Mouse (Mus musculus): Measurements from ENCODE around the gene Smok3b. TPM values are rescaled to one million over a fixed set of nuclear protein-coding genes. Genes with fewer than 3 reads are reported as not detected.

Gene Smok3b
- not detected for total RNA-seq (2023)

DNA sequence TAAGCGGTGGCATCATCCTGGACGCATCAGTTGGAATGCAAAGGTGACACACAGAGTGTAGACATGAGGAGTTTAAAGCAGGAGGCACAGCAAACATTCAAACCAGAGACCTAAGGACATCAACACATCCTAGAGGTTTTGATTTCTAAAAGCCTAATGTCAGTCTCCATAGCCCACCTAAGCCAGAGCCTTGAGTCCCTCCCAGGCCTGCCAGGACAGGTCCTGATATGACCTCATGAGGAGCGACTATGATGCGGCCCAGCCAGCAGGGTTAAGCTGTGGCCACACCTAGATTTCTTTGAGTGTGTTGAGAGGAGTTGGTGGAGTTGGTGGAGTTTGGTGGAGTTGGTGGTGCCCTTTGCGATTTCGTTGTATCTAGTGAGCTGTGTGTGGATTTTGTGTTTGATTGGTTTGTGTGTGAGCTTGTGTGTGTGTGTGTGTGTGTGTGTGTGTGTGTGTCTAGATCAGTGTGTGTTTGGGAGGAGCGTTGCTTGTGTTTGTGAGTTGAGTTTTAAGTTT lies at the start of gene Smok3b, which contains the start of gene Smok3a:
Smok3b (plus strand) TSS at position 469 of the 519 bp plus-strand sequence.
Smok3a (plus strand) TSS at position 301 of the 519 bp plus-strand sequence.

DNA sequence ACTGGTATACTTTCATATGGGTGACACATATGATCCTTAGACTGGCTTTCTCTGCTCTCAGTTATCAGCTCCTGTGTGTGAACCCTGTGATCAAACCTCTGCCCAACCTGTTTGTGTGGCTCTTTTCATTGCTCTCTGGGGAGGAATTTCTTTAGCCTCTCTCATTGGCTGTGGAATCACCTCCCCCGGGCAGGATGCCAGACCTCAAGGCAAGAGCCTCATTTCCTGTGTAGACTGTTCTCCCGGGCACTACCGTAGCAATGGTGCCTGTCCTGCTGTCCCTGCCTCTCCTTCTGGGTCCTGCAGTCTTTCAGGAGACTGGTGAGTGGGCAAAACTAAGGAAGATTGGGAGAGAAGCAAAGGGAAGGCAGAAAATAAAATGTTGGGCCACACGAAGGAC lies 39.9 kb upstream of the Smok3b start, which contains the start of gene Azgp1:
Azgp1 (plus strand) TSS at position 221 of the 400 bp plus-strand sequence.

DNA sequence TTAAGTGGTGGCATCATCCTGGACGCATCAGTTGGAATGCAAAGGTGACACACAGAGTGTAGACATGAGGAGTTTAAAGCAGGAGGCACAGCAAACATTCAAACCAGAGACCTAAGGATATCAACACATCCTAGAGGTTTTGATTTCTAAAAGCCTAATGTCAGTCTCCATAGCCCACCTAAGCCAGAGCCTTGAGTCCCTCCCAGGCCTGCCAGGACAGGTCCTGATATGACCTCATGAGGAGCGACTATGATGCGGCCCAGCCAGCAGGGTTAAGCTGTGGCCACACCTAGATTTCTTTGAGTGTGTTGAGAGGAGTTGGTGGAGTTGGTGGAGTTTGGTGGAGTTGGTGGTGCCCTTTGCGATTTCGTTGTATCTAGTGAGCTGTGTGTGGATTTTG lies 31.7 kb downstream of the Smok3b start, which contains the start of gene Smok3c:
Smok3c (plus strand) TSS at position 301 of the 400 bp plus-strand sequence.

DNA sequence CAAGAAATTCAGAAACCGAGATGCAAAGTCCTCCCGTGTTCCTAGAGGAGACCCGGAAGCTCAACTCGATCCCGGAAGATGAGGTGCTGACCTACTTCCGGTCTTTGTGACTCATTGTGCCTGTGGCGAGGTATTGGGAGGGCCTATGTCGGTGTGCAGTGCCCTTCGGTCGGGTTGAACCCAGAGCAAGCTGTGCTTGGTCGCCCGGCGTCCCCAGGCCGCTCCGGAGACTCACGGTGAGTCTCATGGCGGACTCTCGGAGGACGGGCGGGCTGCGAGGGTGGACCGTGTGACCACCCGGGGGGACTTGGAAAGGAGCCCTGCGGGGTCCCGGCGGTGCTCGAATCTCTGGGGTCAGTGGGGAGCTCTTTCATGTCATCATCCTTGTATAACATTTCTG lies 63.8 kb downstream of the Smok3b start, which contains the start of gene Zkscan1:
Zkscan1 (plus strand) TSS at position 89 of the 400 bp plus-strand sequence.

Other genes with a start within 250 kb of the Smok3b start
- gene Ppp1r35, start 242.6 kb upstream of the Smok3b start, total RNA-seq (2023) = 10 to 100 TPM; 19.3 to 22.4 TPM
- gene Mepce, start 233.8 kb upstream of the Smok3b start, total RNA-seq (2023) = 10 to 100 TPM; 45.3 to 50.6 TPM
- gene Zcwpw1, start 233.6 kb upstream of the Smok3b start, total RNA-seq (2023) = 1 to 10 TPM; 3.7 to 5.0 TPM
- 100 to 1,000 TPM; 435 to 464 TPM for gene Pilra, start 185.1 kb upstream of the Smok3b start, total RNA-seq (2023)
- 100 to 1,000 TPM; 320 to 398 TPM for gene Pilrb1, start 163.3 kb upstream of the Smok3b start, total RNA-seq (2023)
- 100 to 1,000 TPM; 304 to 357 TPM for gene Pilrb2, start 149.6 kb upstream of the Smok3b start, total RNA-seq (2023)
- gene Cyp3a13, start 99.8 kb upstream of the Smok3b start, total RNA-seq (2023) = not detected
- gene Gjc3, start 58.3 kb upstream of the Smok3b start, total RNA-seq (2023) = not detected
- gene Azgp1, start 39.9 kb upstream of the Smok3b start, total RNA-seq (2023) = not detected
- not detected for gene Smok3a, start 168 bp upstream of the Smok3b start, total RNA-seq (2023)
- gene Smok3c, start 31.8 kb downstream of the Smok3b start, total RNA-seq (2023) = not detected
- 10 to 100 TPM; 11.2 to 12.3 TPM for gene Zkscan1, start 63.7 kb downstream of the Smok3b start, total RNA-seq (2023)
- 1 to 10 TPM; 7.0 to 7.9 TPM for gene Zscan21, start 95.5 kb downstream of the Smok3b start, total RNA-seq (2023)
- gene Zfp113, start 134.3 kb downstream of the Smok3b start, total RNA-seq (2023) = 1 to 10 TPM; 2.5 to 3.6 TPM
- 10 to 100 TPM; 45.2 to 52.4 TPM for gene Cops6, start 139.6 kb downstream of the Smok3b start, total RNA-seq (2023)
- 10 to 100 TPM; 44.6 to 51.6 TPM for gene Ap4m1, start 150.6 kb downstream of the Smok3b start, total RNA-seq (2023)
- gene Mcm7, start 151.0 kb downstream of the Smok3b start, total RNA-seq (2023) = 10 to 100 TPM; 22.7 to 24.9 TPM
- 10 to 100 TPM; 22.3 to 23.2 TPM for gene Taf6, start 166.0 kb downstream of the Smok3b start, total RNA-seq (2023)
- 10 to 100 TPM; 12.7 to 16.3 TPM for gene Cnpy4, start 166.1 kb downstream of the Smok3b start, total RNA-seq (2023)
- 1 to 10 TPM; 3.1 to 4.2 TPM for gene Mblac1, start 172.9 kb downstream of the Smok3b start, total RNA-seq (2023)
- 1 to 10 TPM; 6.4 to 8.4 TPM for gene Nxpe5, start 204.5 kb downstream of the Smok3b start, total RNA-seq (2023)
- gene Lamtor4, start 234.1 kb downstream of the Smok3b start, total RNA-seq (2023) = 10 to 100 TPM; 77.4 to 83.2 TPM
- 10 to 100 TPM; 54.7 to 72.0 TPM for gene BC037034, start 242.6 kb downstream of the Smok3b start, total RNA-seq (2023)